In the genomic region with DNA sequence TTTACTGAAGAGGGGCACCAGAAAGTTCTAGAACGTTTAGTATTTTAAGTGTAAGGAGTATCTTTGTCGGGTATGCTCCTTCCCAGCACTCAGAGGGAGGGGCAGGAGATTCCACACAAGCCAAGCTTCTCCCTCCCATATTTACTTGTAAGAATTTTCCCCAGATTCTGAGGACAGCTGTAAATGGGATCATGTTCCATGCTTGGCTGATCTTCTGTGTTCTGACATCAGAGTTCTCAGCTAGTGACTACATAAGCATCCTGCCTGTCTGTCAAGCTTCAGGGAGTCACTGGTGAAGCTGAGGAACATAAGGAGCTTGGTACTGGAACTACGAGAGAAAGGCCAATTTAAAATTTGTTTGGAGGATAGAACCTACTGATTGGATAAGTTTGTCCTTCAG, we compare ENCODE assay signal across 22 mouse cellular contexts.
A peak's percentile ranks its signal among the peaks of the same experiment; 100 is the strongest.
DNase-seq lines count a peak whose midpoint lies in the region; ATAC-seq and TF ChIP-seq lines count a peak whose summit lies in the region.
"Had no signal": no experiment of that assay in that cellular context is flagged by ENCODE, and none has a peak within 500 bp of the region (broad histone marks: within the 10 kb centered on the region; RNA-seq: fewer than 3 reads in every experiment).

No protein-coding gene starts in this region.

- no peak overlapping the region for H3K27ac ChIP-seq in heart, embryonic 11.5 days (ENCODE audit: low read depth, low read length)
- H3K27ac ChIP-seq in limb, embryonic 14.5 days (replicated peaks; ENCODE audit: low read depth, low read length) = no peak overlapping the region
- no peak overlapping the region for H3K27ac ChIP-seq in forebrain, embryonic 11.5 days (ENCODE audit: low read depth, low read length)
- H3K27ac ChIP-seq: embryonic facial prominence, embryonic 12.5 days; embryonic facial prominence, embryonic 15.5 days; forebrain, embryonic 10.5 days; forebrain, embryonic 13.5 days; forebrain, embryonic 15.5 days had no signal

- no peak for ATAC-seq in heart, embryonic 11.5 days (replicated peaks; ENCODE audit: insufficient number of reproducible peaks, low FRiP score, low TSS enrichment)
- peak; percentile 57; the same call in 1 of the 2 replicates for ATAC-seq in limb, embryonic 14.5 days (ENCODE audit: low FRiP score, low read depth)
- ATAC-seq in forebrain, embryonic 11.5 days (replicated peaks; ENCODE audit: low FRiP score) = no peak
- ATAC-seq: forebrain, embryonic 13.5 days; forebrain, embryonic 15.5 days; forebrain, postnatal 0 days had no signal

- no peaks in the 10 kb centered on the region for H3K36me3 ChIP-seq in heart, embryonic 11.5 days (ENCODE audit: control insufficient read depth, insufficient read depth, low read length)
- no peaks in the 10 kb centered on the region for H3K36me3 ChIP-seq in limb, embryonic 14.5 days (ENCODE audit: control insufficient read depth, insufficient read depth, low read length)
- H3K36me3 ChIP-seq in forebrain, embryonic 11.5 days (ENCODE audit: control insufficient read depth, insufficient read depth, low read length) = no peaks in the 10 kb centered on the region
- H3K36me3 ChIP-seq: embryonic facial prominence, embryonic 12.5 days; embryonic facial prominence, embryonic 15.5 days; forebrain, embryonic 10.5 days; forebrain, embryonic 15.5 days had no signal

- H3K4me1 ChIP-seq in heart, embryonic 11.5 days (ENCODE audit: control insufficient read depth, insufficient read depth, low read length) = no peaks in the 10 kb centered on the region
- H3K4me1 ChIP-seq in limb, embryonic 14.5 days (ENCODE audit: control insufficient read depth, insufficient read depth, low read length) = no peaks in the 10 kb centered on the region
- H3K4me1 ChIP-seq in forebrain, embryonic 11.5 days (replicated peaks; ENCODE audit: control insufficient read depth, insufficient read depth, low read length) = no peaks in the 10 kb centered on the region
- H3K4me1 ChIP-seq: embryonic facial prominence, embryonic 12.5 days; embryonic facial prominence, embryonic 15.5 days; forebrain, embryonic 10.5 days; forebrain, embryonic 13.5 days; forebrain, embryonic 15.5 days had no signal

- no peak overlapping the region for H3K4me3 ChIP-seq in heart, embryonic 11.5 days (ENCODE audit: low read depth, low read length)
- no peak overlapping the region for H3K4me3 ChIP-seq in limb, embryonic 14.5 days (replicated peaks; ENCODE audit: low read length)
- H3K4me3 ChIP-seq in forebrain, embryonic 11.5 days (ENCODE audit: low read depth, low read length) = no peak overlapping the region
- H3K4me3 ChIP-seq: embryonic facial prominence, embryonic 12.5 days; embryonic facial prominence, embryonic 15.5 days; erythroblast, embryonic 14.5 days; forebrain, embryonic 10.5 days; forebrain, embryonic 13.5 days; forebrain, embryonic 15.5 days had no signal

- no peak overlapping the region for H3K4me2 ChIP-seq in heart, embryonic 11.5 days
- H3K4me2 ChIP-seq in limb, embryonic 14.5 days (replicated peaks; ENCODE audit: low read depth, low read length, severe bottlenecking) = no peak overlapping the region
- no peak overlapping the region for H3K4me2 ChIP-seq in forebrain, embryonic 11.5 days (ENCODE audit: low read depth, low read length, severe bottlenecking)
- H3K4me2 ChIP-seq: embryonic facial prominence, embryonic 12.5 days; embryonic facial prominence, embryonic 15.5 days; forebrain, embryonic 13.5 days; forebrain, embryonic 15.5 days had no signal

- TF ChIP-seq POLR2A in brain, embryonic 14.5 days (IDR thresholded peaks at IDR 0.05; ENCODE audit: borderline replicate concordance, extremely low read depth, insufficient read depth, insufficient read length, poor library complexity, severe bottlenecking) = no peak
- no peak for TF ChIP-seq POLR2A in limb, embryonic 14.5 days (IDR thresholded peaks at IDR 0.05; ENCODE audit: borderline replicate concordance, extremely low read depth, insufficient read depth, insufficient read length)

- 76% methylated on average over 3 of the region's 3 CpGs for WGBS in heart, embryonic 11.5 days (ENCODE audit: insufficient replicate concordance)
- WGBS in limb, embryonic 14.5 days = 64% methylated on average over 3 of the region's 3 CpGs
- WGBS in forebrain, embryonic 11.5 days = 77% methylated on average over 3 of the region's 3 CpGs

- no peak for TF ChIP-seq CTCF in brain, embryonic 14.5 days (IDR thresholded peaks at IDR 0.05; ENCODE audit: borderline replicate concordance, extremely low read depth, insufficient read depth, insufficient read length)

- H3K9me3 ChIP-seq in heart, embryonic 11.5 days (replicated peaks; ENCODE audit: control insufficient read depth, low read length) = no peaks in the 10 kb centered on the region
- H3K9me3 ChIP-seq in limb, embryonic 14.5 days (ENCODE audit: control insufficient read depth, low read length) = no peaks in the 10 kb centered on the region
- no peaks in the 10 kb centered on the region for H3K9me3 ChIP-seq in forebrain, embryonic 11.5 days (ENCODE audit: control insufficient read depth, low read length)
- H3K9me3 ChIP-seq: embryonic facial prominence, embryonic 12.5 days; embryonic facial prominence, embryonic 15.5 days; forebrain, embryonic 10.5 days; forebrain, embryonic 13.5 days; forebrain, embryonic 15.5 days had no signal

- H3K9ac ChIP-seq in heart, embryonic 11.5 days (ENCODE audit: low read depth, low read length) = no peak overlapping the region
- no peak overlapping the region for H3K9ac ChIP-seq in limb, embryonic 14.5 days (ENCODE audit: low read depth, low read length, severe bottlenecking)
- H3K9ac ChIP-seq in forebrain, embryonic 11.5 days (ENCODE audit: low read length) = no peak overlapping the region
- H3K9ac ChIP-seq: embryonic facial prominence, embryonic 12.5 days; embryonic facial prominence, embryonic 15.5 days; forebrain, embryonic 13.5 days; forebrain, embryonic 15.5 days; forebrain, postnatal 0 days had no signal

- no peaks in the 10 kb centered on the region for H3K27me3 ChIP-seq in heart, embryonic 11.5 days (ENCODE audit: control insufficient read depth, insufficient read depth, low read length)
- no peaks in the 10 kb centered on the region; the same call in 1 of the 2 replicates for H3K27me3 ChIP-seq in limb, embryonic 14.5 days (ENCODE audit: control insufficient read depth, insufficient read depth, low read length)
- no peaks in the 10 kb centered on the region for H3K27me3 ChIP-seq in forebrain, embryonic 11.5 days (ENCODE audit: control insufficient read depth, insufficient read depth, low read length)
- H3K27me3 ChIP-seq: embryonic facial prominence, embryonic 12.5 days; forebrain, embryonic 13.5 days; forebrain, embryonic 15.5 days had no signal

- DNase-seq in heart, adult 11 months = peak; percentile 49
- peak; percentile 17 for DNase-seq in brain, embryonic 14.5 days (ENCODE audit: low read depth)
- no peak for DNase-seq in limb, embryonic 14.5 days (ENCODE audit: low spot score)
- no peak for DNase-seq in cerebellum, adult 18-20 months
- no peak for DNase-seq in forebrain, embryonic 11.5 days (ENCODE audit: low spot score)
- DNase-seq: adrenal gland, adult 2 months; adrenal gland, postnatal 10 days; adrenal gland, postnatal 25 days; cerebellum, adult 11-12 months; cerebellum, adult 8-10 months; cerebellum, adult 9-11 months; cerebellum, postnatal 14 days; cerebellum, postnatal 36 days; embryo, embryonic 11 days; forebrain, postnatal 0 days had no signal

Comparison
In these comparisons a context has a peak if more than half of its experiments do, and no peak if none do; other contexts are left out.
1. DNase-seq: peak in heart, adult 11 months (single experiment) and brain, embryonic 14.5 days (single experiment); none in limb, embryonic 14.5 days (single experiment), cerebellum, adult 18-20 months (0 of 2) and forebrain, embryonic 11.5 days (single experiment).